Mouse (Mus musculus): Measurements from ENCODE around the gene Svs5.

DNA sequence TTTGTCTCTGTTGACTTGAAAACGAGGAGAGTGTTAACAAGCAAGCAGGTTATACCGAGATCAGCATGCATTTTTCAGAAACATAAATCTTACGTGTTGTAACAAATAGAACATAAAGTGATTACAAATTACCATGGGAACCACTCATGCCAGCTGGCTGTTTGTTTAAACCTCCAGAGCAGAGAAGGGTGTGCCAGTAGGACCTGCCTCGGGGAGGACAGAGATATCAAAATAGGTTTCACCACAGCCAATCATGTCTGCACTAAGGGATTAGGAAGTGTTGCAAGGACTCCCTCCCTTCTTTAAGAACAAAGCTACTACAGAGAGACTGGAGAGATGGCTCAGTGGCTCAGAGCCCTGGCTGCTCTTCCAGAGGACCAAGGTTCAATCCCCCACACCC, 40.6 kb downstream of the Svs5 start:
- no peak for TF ChIP-seq CTCF (IDR thresholded peaks at IDR 0.05; ENCODE audit: low read depth)
- no peak for TF ChIP-seq EP300 (IDR thresholded peaks at IDR 0.05; ENCODE audit: low read depth)
